Mouse (Mus musculus): Measurements from ENCODE around the gene Cnot10. TPM values are rescaled to one million over a fixed set of nuclear protein-coding genes. Genes with fewer than 3 reads are reported as not detected.

Gene Cnot10
- polyA plus RNA-seq, 1 experiment: 21.9 TPM

GRCm38 (mm10) chr9:114679944-114680343 is 40.0 kb upstream of the Cnot10 start:
- WGBS: 84% methylated on average over 5 of the region's 5 CpGs
- Histone ChIP-seq H3K4me3 (ENCODE audit: insufficient read depth, low read depth, low read length) (no peak overlapping the region), H3K36me3 (ENCODE audit: control insufficient read depth, insufficient read depth, low read length) (no peaks in the 10 kb centered on the region), H3K27ac (ENCODE audit: insufficient read depth, low read depth, low read length) (no peak overlapping the region), H3K27me3 (replicated peaks; ENCODE audit: control insufficient read depth, insufficient read depth, low read length) (no peaks in the 10 kb centered on the region), H3K4me1 (ENCODE audit: control insufficient read depth, insufficient read depth, low read length) (no peaks in the 10 kb centered on the region)
- no peak for DNase-seq
- no peak for TF ChIP-seq POLR2A (IDR thresholded peaks at IDR 0.05; ENCODE audit: low read depth, low read length)
- TF ChIP-seq CTCF (conservative IDR thresholded peaks at IDR 0.05; ENCODE audit: insufficient read depth, insufficient read length, low read depth, low read length): no peak

GRCm38 (mm10) chr9:114678576-114678975 is 38.6 kb upstream of the Cnot10 start:
- no peak for DNase-seq
- Histone ChIP-seq H3K36me3 (ENCODE audit: control insufficient read depth, insufficient read depth, low read length) (no peaks in the 10 kb centered on the region), H3K4me3 (ENCODE audit: insufficient read depth, low read depth, low read length) (no peak overlapping the region), H3K27ac (ENCODE audit: insufficient read depth, low read depth, low read length) (no peak overlapping the region), H3K27me3 (replicated peaks; ENCODE audit: control insufficient read depth, insufficient read depth, low read length) (no peaks in the 10 kb centered on the region), H3K4me1 (ENCODE audit: control insufficient read depth, insufficient read depth, low read length) (no peaks in the 10 kb centered on the region)
- TF ChIP-seq POLR2A (IDR thresholded peaks at IDR 0.05; ENCODE audit: low read depth, low read length) (no peak), CTCF (conservative IDR thresholded peaks at IDR 0.05; ENCODE audit: insufficient read depth, insufficient read length, low read depth, low read length) (no peak)
- 72% methylated on average over 5 of the region's 5 CpGs for WGBS

- TF ChIP-seq POLR2A (IDR thresholded peaks at IDR 0.05; ENCODE audit: low read depth, low read length) (no peak), CTCF (conservative IDR thresholded peaks at IDR 0.05; ENCODE audit: insufficient read depth, insufficient read length, low read depth, low read length) (no peak)
- no peaks in the 10 kb centered on the region for H3K36me3 ChIP-seq (ENCODE audit: control insufficient read depth, insufficient read depth, low read length)
- H3K4me1 ChIP-seq (ENCODE audit: control insufficient read depth, insufficient read depth, low read length): peaks cover 10% of the 10 kb centered on the region; the same call in 1 of the 2 replicates
- no peak for DNase-seq
- 63% methylated on average over 2 of the region's 2 CpGs for WGBS
- H3K4me3 ChIP-seq (ENCODE audit: insufficient read depth, low read depth, low read length): no peak overlapping the region
- H3K27ac ChIP-seq (ENCODE audit: insufficient read depth, low read depth, low read length): no peak overlapping the region
- no peaks in the 10 kb centered on the region for H3K27me3 ChIP-seq (replicated peaks; ENCODE audit: control insufficient read depth, insufficient read depth, low read length)
These were observed 33.6 kb upstream of the Cnot10 start for GRCm38 (mm10) chr9:114673626-114674025.

- WGBS: 8% methylated on average over 24 of the region's 24 CpGs
- no peaks in the 10 kb centered on the region for H3K36me3 ChIP-seq (ENCODE audit: control insufficient read depth, insufficient read depth, low read length)
- H3K4me1 ChIP-seq (ENCODE audit: control insufficient read depth, insufficient read depth, low read length): peaks cover 11% of the 10 kb centered on the region; the same call in 1 of the 2 replicates
- no peak overlapping the region for H3K27ac ChIP-seq (ENCODE audit: insufficient read depth, low read depth, low read length)
- no peaks in the 10 kb centered on the region for H3K27me3 ChIP-seq (replicated peaks; ENCODE audit: control insufficient read depth, insufficient read depth, low read length)
- H3K4me3 ChIP-seq (ENCODE audit: insufficient read depth, low read depth, low read length): peak overlapping the region; percentile 36
- no peak for TF ChIP-seq CTCF (conservative IDR thresholded peaks at IDR 0.05; ENCODE audit: insufficient read depth, insufficient read length, low read depth, low read length)
- no peak for TF ChIP-seq POLR2A (IDR thresholded peaks at IDR 0.05; ENCODE audit: low read depth, low read length)
- peak; percentile 40 for DNase-seq
These were observed 32.9 kb upstream of the Cnot10 start for GRCm38 (mm10) chr9:114672703-114673561.

- DNase-seq: no peak
- TF ChIP-seq POLR2A (IDR thresholded peaks at IDR 0.05; ENCODE audit: low read depth, low read length): no peak
- no peak for TF ChIP-seq CTCF (conservative IDR thresholded peaks at IDR 0.05; ENCODE audit: insufficient read depth, insufficient read length, low read depth, low read length)
- WGBS: 72% methylated on average over 1 of the region's 1 CpGs
- peaks cover 11% of the 10 kb centered on the region; the same call in 1 of the 2 replicates for H3K4me1 ChIP-seq (ENCODE audit: control insufficient read depth, insufficient read depth, low read length)
- no peaks in the 10 kb centered on the region for H3K27me3 ChIP-seq (replicated peaks; ENCODE audit: control insufficient read depth, insufficient read depth, low read length)
- H3K4me3 ChIP-seq (ENCODE audit: insufficient read depth, low read depth, low read length): no peak overlapping the region
- no peak overlapping the region for H3K27ac ChIP-seq (ENCODE audit: insufficient read depth, low read depth, low read length)
- no peaks in the 10 kb centered on the region for H3K36me3 ChIP-seq (ENCODE audit: control insufficient read depth, insufficient read depth, low read length)
These were observed 32.0 kb upstream of the Cnot10 start for GRCm38 (mm10) chr9:114671946-114672345.

- Histone ChIP-seq H3K27me3 (replicated peaks; ENCODE audit: control insufficient read depth, insufficient read depth, low read length) (no peaks in the 10 kb centered on the region), H3K27ac (ENCODE audit: insufficient read depth, low read depth, low read length) (peak overlapping the region; percentile 84), H3K4me3 (ENCODE audit: insufficient read depth, low read depth, low read length) (no peak overlapping the region), H3K36me3 (ENCODE audit: control insufficient read depth, insufficient read depth, low read length) (no peaks in the 10 kb centered on the region), H3K4me1 (ENCODE audit: control insufficient read depth, insufficient read depth, low read length) (peaks cover 11% of the 10 kb centered on the region; the same call in 1 of the 2 replicates)
- TF ChIP-seq POLR2A (IDR thresholded peaks at IDR 0.05; ENCODE audit: low read depth, low read length): no peak
- TF ChIP-seq CTCF (conservative IDR thresholded peaks at IDR 0.05; ENCODE audit: insufficient read depth, insufficient read length, low read depth, low read length): no peak
- 30% methylated on average over 4 of the region's 5 CpGs for WGBS
- peak; percentile 73 for DNase-seq
These were observed 29.0 kb upstream of the Cnot10 start for GRCm38 (mm10) chr9:114669011-114669410.

- no peak for DNase-seq
- TF ChIP-seq CTCF (conservative IDR thresholded peaks at IDR 0.05; ENCODE audit: insufficient read depth, insufficient read length, low read depth, low read length) (no peak), POLR2A (IDR thresholded peaks at IDR 0.05; ENCODE audit: low read depth, low read length) (no peak)
- H3K4me3 ChIP-seq (ENCODE audit: insufficient read depth, low read depth, low read length): no peak overlapping the region
These were observed 28.1 kb upstream of the Cnot10 start for GRCm38 (mm10) chr9:114668047-114668446.

More at GRCm38 (mm10) chr9:114668047-114668446, 28.1 kb upstream of the Cnot10 start:
- peaks cover 10% of the 10 kb centered on the region; the same call in 1 of the 2 replicates for H3K4me1 ChIP-seq (ENCODE audit: control insufficient read depth, insufficient read depth, low read length)
- H3K27me3 ChIP-seq (replicated peaks; ENCODE audit: control insufficient read depth, insufficient read depth, low read length): no peaks in the 10 kb centered on the region
- peak overlapping the region; percentile 7; the same call in 1 of the 2 replicates for H3K27ac ChIP-seq (ENCODE audit: insufficient read depth, low read depth, low read length)
- H3K36me3 ChIP-seq (ENCODE audit: control insufficient read depth, insufficient read depth, low read length): no peaks in the 10 kb centered on the region
- 57% methylated on average over 4 of the region's 4 CpGs for WGBS

Data from kidney, adult 2 months (tissue).